Mouse (Mus musculus): Measurements from ENCODE around the gene Fn3k. TPM values are rescaled to one million over a fixed set of nuclear protein-coding genes. Genes with fewer than 3 reads are reported as not detected.

Gene Fn3k
- polyA plus RNA-seq, 1 experiment from 2014 or later = 0.50 TPM

- Histone ChIP-seq H3K9me3 (no peaks in the 10 kb centered on the region), H3K36me3 (no peaks in the 10 kb centered on the region), H3K4me1 (replicated peaks) (peaks cover 11% of the 10 kb centered on the region), H3K9ac (replicated peaks) (peak overlapping the region; percentile 50; the same call in 1 of the 2 replicates), H3K4me3 (replicated peaks) (peak overlapping the region; percentile 72), H3K4me2 (peak overlapping the region; percentile 81), H3K27ac (peak overlapping the region; percentile 88), H3K27me3 (no peaks in the 10 kb centered on the region)
- no peak for ATAC-seq (ENCODE audit: insufficient number of reproducible peaks, insufficient read depth, low FRiP score, low TSS enrichment, low read depth)
- 49% methylated on average over 5 of the region's 5 CpGs for WGBS
Observed at GRCm38 (mm10) chr11:121420379-121420778, 14.3 kb upstream of the Fn3k start.

- Histone ChIP-seq H3K4me1 (replicated peaks) (peaks cover 11% of the 10 kb centered on the region), H3K9me3 (no peaks in the 10 kb centered on the region), H3K4me3 (replicated peaks) (peak within 1 kb of the TSS; percentile 72), H3K27me3 (no peaks in the 10 kb centered on the region), H3K36me3 (no peaks in the 10 kb centered on the region), H3K27ac (peak within 1 kb of the TSS; percentile 88), H3K4me2 (peak within 1 kb of the TSS; percentile 81), H3K9ac (replicated peaks) (peak within 1 kb of the TSS; percentile 65)
- peak; percentile 99 for ATAC-seq (ENCODE audit: insufficient number of reproducible peaks, insufficient read depth, low FRiP score, low TSS enrichment, low read depth)
- WGBS = 2% methylated on average over 28 of the region's 28 CpGs
Observed at GRCm38 (mm10) chr11:121420830-121421552, 13.7 kb upstream of the Fn3k start, which contains the start of gene Fn3krp. Fn3krp (plus strand) TSS chr11:121421401.

DNA sequence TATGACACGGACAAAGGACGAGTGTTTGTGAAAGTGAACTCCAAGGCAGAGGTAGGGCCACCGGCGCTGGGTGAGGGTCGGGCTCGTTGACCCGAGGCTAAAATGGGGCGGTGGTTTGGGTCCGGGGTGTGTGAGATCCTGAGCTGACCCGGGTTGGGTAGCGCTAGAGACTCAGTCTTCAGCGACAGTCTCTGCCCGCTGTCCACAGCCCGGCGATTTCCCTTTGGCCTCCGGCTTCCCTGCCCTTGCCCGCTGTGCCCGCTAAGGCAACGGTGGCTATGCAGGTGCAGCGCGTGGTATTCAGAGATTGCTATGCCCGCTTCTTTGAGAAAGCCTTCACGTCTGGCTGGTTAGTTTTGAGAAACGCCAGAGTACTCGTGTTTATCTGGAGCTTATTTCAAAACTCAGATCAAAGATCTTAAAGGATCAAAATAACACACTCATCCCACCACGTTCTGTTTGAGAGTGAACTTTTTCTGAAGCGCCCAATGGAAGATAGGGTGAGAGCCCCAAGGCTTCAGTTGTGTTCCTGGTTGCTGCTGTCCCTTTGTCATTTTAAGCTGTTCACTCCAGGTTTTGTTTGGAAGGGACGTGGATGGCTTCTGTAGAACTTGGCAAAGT, 13.1 kb upstream of the Fn3k start:
- Histone ChIP-seq H3K36me3 (no peaks in the 10 kb centered on the region), H3K27ac (no peak overlapping the region), H3K4me2 (peak overlapping the region; percentile 81), H3K4me1 (replicated peaks) (peaks cover 11% of the 10 kb centered on the region), H3K9me3 (no peaks in the 10 kb centered on the region), H3K9ac (replicated peaks) (peak overlapping the region; percentile 65), H3K4me3 (replicated peaks) (peak overlapping the region; percentile 72), H3K27me3 (no peaks in the 10 kb centered on the region)
- WGBS = 1% methylated on average over 28 of the region's 28 CpGs
- no peak for ATAC-seq (ENCODE audit: insufficient number of reproducible peaks, insufficient read depth, low FRiP score, low TSS enrichment, low read depth)

GRCm38 (mm10) chr11:121433397-121433796, 1.3 kb upstream of the Fn3k start:
- ATAC-seq (ENCODE audit: insufficient number of reproducible peaks, insufficient read depth, low FRiP score, low TSS enrichment, low read depth) = no peak
- Histone ChIP-seq H3K4me3 (replicated peaks) (no peak overlapping the region), H3K9me3 (no peaks in the 10 kb centered on the region), H3K27me3 (no peaks in the 10 kb centered on the region), H3K9ac (replicated peaks) (no peak overlapping the region), H3K4me1 (replicated peaks) (peaks cover 11% of the 10 kb centered on the region; the same call in 1 of the 2 replicates), H3K4me2 (no peak overlapping the region), H3K36me3 (peaks cover 27% of the 10 kb centered on the region), H3K27ac (no peak overlapping the region)
- WGBS = 80% methylated on average over 4 of the region's 4 CpGs

- 72% methylated on average over 5 of the region's 5 CpGs for WGBS
- Histone ChIP-seq H3K4me2 (no peak overlapping the region), H3K9me3 (no peaks in the 10 kb centered on the region), H3K36me3 (0 out of 2 replicates have a peak, but pooled peaks cover under 1% of the 10 kb centered on the region), H3K27me3 (no peaks in the 10 kb centered on the region), H3K27ac (no peak overlapping the region), H3K4me1 (replicated peaks) (peaks cover 22% of the 10 kb centered on the region), H3K4me3 (replicated peaks) (no peak overlapping the region), H3K9ac (replicated peaks) (no peak overlapping the region)
- no peak for ATAC-seq (ENCODE audit: insufficient number of reproducible peaks, insufficient read depth, low FRiP score, low TSS enrichment, low read depth)
Observed at GRCm38 (mm10) chr11:121437236-121437635, 2.5 kb downstream of the Fn3k start.

DNA sequence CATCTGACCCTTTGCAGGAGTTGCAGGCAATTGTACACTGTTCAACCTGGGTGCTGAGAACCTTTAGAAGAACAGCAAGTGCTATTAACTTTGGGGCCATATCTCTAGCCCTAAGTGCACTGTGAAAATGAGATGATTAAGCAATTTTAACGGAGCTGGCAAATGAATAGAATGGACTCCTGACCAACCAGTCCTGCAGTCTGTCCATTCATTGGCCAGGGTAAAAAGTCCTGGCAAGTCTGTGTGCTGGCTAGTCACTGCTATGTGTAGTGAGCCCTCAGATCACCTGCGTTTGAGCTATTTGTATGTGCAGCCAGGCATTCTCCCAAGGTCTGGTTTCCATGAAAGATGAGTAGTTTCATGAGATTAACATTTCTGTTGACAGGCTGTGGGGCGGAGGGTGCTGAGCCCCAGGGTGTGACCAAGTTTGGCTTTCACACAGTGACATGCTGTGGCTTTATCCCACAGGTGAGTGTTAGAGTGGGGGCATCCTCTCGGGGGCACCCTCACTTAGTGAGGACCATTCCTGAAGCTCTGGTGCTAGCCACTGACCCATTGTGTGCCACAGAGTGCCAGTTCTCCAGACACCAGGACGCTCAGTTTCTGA, 5.1 kb downstream of the Fn3k start:
- no peak overlapping the region for H3K4me3 ChIP-seq (replicated peaks)
- no peak overlapping the region for H3K4me2 ChIP-seq
- H3K9ac ChIP-seq (replicated peaks) = no peak overlapping the region
- no peaks in the 10 kb centered on the region for H3K36me3 ChIP-seq
- WGBS = 65% methylated on average over 5 of the region's 5 CpGs
- no peaks in the 10 kb centered on the region for H3K9me3 ChIP-seq
- H3K27me3 ChIP-seq = peaks cover 5% of the 10 kb centered on the region; the same call in 1 of the 2 replicates
- H3K4me1 ChIP-seq (replicated peaks) = peaks cover 15% of the 10 kb centered on the region
- ATAC-seq (ENCODE audit: insufficient number of reproducible peaks, insufficient read depth, low FRiP score, low TSS enrichment, low read depth) = no peak
- H3K27ac ChIP-seq = no peak overlapping the region

- Histone ChIP-seq H3K9me3 (no peaks in the 10 kb centered on the region), H3K36me3 (no peaks in the 10 kb centered on the region), H3K9ac (replicated peaks) (no peak overlapping the region), H3K27me3 (peaks cover 7% of the 10 kb centered on the region), H3K27ac (no peak overlapping the region), H3K4me3 (replicated peaks) (no peak overlapping the region), H3K4me2 (no peak overlapping the region), H3K4me1 (replicated peaks) (peaks cover 11% of the 10 kb centered on the region; the same call in 1 of the 2 replicates)
- 91% methylated on average over 4 of the region's 4 CpGs for WGBS
- no peak for ATAC-seq (ENCODE audit: insufficient number of reproducible peaks, insufficient read depth, low FRiP score, low TSS enrichment, low read depth)
Observed at GRCm38 (mm10) chr11:121441653-121442052, 6.9 kb downstream of the Fn3k start.

DNA sequence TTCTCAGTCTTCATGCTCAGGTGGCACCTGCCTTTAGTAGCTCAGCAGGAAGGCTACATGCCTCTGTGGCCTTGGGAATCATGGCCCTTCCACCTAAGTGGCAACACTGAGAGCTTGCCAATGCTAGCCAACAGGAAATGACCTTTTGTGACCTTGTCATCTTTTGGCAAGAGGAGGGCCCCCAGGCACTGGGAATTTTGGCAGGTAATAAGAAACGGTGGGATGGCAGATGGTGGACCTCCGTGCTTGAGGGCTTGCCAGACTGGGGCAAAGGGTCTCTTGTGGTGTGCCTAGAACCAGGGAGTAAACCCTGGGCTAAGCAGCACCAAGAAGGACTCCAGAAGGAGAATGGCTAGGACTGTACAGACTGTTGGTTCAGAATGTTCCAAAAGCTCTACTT, 7.4 kb downstream of the Fn3k start:
- peaks cover 7% of the 10 kb centered on the region for H3K27me3 ChIP-seq
- H3K4me1 ChIP-seq (replicated peaks) = peaks cover 11% of the 10 kb centered on the region; the same call in 1 of the 2 replicates
- no peak overlapping the region for H3K4me2 ChIP-seq
- H3K9me3 ChIP-seq = no peaks in the 10 kb centered on the region
- no peaks in the 10 kb centered on the region for H3K36me3 ChIP-seq
- no peak for ATAC-seq (ENCODE audit: insufficient number of reproducible peaks, insufficient read depth, low FRiP score, low TSS enrichment, low read depth)
- no peak overlapping the region for H3K4me3 ChIP-seq (replicated peaks)
- H3K9ac ChIP-seq (replicated peaks) = no peak overlapping the region
- no peak overlapping the region for H3K27ac ChIP-seq
- WGBS = 45% methylated on average over 2 of the region's 2 CpGs

DNA sequence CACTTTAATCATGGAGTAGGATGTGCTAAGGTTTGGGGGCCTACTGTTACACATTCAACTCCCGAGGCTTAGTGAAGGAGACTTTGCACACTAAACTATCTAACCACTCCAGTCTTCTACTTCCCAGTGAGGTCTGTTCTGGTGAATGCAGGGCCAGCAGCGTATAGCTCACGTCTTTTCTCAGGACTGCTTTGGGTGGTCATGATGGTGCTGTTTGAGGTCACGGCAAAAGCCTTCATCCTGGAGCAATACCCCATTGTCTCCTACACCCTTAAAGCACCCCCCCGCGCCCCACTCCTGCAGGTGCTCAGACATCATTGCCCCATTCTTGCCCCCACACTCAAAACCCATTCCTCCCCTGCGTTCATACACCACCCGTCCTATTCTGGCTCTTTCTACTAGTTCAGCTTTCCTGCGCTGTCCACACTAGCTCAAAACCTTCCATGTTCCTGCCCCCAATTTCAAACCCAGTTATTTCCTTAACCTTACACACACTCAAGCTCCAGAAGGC, 16.6 kb downstream of the Fn3k start:
- 0 out of 2 replicates have a peak, but pooled peaks have one; percentile 5 for ATAC-seq (ENCODE audit: insufficient number of reproducible peaks, insufficient read depth, low FRiP score, low TSS enrichment, low read depth)
- WGBS = 20% methylated on average over 9 of the region's 9 CpGs

DNA sequence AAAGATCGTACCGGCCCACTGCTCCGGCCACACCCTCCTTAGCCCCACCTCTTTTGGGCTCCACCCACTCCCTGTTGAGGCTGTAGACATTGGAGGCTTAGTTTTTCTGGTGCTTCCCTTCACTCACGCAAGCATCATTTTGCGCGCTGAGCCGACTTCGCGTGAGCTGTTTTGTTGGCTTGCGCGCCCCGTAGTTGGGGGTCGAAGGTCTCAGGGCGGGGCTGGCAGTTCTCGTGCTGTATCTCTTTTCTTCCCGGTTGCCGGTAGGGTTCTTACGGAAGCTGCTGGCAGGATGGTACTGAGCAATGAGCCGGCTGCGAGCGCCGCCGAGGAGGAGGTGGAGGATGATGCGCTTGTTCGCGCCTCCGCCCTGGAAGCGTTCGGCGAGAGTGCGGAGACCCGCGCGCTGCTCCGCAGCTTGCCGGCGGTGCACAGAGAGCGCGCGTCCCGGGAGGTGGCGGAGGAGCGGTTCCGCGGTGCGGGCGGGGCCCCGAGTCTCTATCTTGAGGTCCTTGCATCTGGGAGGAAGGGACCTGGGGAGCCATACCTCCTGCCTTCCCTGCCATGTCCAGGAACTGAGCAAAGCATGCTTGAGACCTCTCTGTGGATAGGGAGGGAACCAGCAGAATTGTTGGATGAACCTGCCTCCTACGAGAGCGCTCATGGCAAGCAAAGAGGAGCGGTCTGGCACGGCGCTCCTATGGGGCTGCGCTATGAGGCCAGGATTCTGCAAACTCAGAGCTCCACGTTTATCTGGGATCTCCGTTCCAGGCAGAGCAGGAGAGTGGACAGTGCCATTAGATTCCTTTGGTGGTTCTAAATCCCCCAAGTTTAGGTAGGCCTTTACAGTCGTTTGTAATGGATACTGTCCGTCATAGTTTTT, 17.3 kb downstream of the Fn3k start, which contains the start of gene Tbcd:
Tbcd (plus strand) TSS at position 197 of the 883 bp plus-strand sequence.
- Histone ChIP-seq H3K27me3 (no peaks in the 10 kb centered on the region), H3K36me3 (peaks cover 24% of the 10 kb centered on the region), H3K27ac (peak within 1 kb of the TSS; percentile 53), H3K4me2 (peak within 1 kb of the TSS; percentile 80), H3K4me1 (replicated peaks) (peaks cover 16% of the 10 kb centered on the region), H3K4me3 (replicated peaks) (peak within 1 kb of the TSS; percentile 90), H3K9me3 (no peaks in the 10 kb centered on the region), H3K9ac (replicated peaks) (peak within 1 kb of the TSS; percentile 76)
- peak; percentile 94 for ATAC-seq (ENCODE audit: insufficient number of reproducible peaks, insufficient read depth, low FRiP score, low TSS enrichment, low read depth)
- WGBS = under 1% methylated on average over 57 of the region's 58 CpGs

More for the DNA sequence above, 16.6 kb downstream of the Fn3k start:
- Histone ChIP-seq H3K4me2 (peak overlapping the region; percentile 80), H3K36me3 (peaks cover 18% of the 10 kb centered on the region), H3K9me3 (no peaks in the 10 kb centered on the region), H3K9ac (replicated peaks) (peak overlapping the region; percentile 34; the same call in 1 of the 2 replicates), H3K4me3 (replicated peaks) (peak overlapping the region; percentile 90), H3K27ac (no peak overlapping the region), H3K27me3 (no peaks in the 10 kb centered on the region), H3K4me1 (replicated peaks) (peaks cover 16% of the 10 kb centered on the region)
